Mouse (Mus musculus) hindbrain, postnatal 0 days (tissue): ENCODE results near the gene Slc6a6. TPM values are rescaled to one million over a fixed set of nuclear protein-coding genes. Genes with fewer than 3 reads are reported as not detected.

Source experiments
- ATAC-seq: fragments of 200-750 bp; cut with Nextera tagmentation; 2 replicates; pipeline ENCODE4 v1.8.0; 2017; ENCODE audit warnings: mild to moderate bottlenecking, moderate TSS enrichment, moderate library complexity
- DNase-seq: peaks from one replicate; pipeline ENCODE4 v3.0.0-alpha.2; 2015; ENCODE audit warnings: low spot score
- H3K27ac ChIP-seq: fragments of 300-500 bp; sonication (generic); 2 replicates; pipeline ENCODE4 v1.5.1; 2014; ENCODE audit warnings: mild to moderate bottlenecking
- H3K27me3 ChIP-seq: fragments of 300-500 bp; sonication (generic); 2 replicates; pipeline ENCODE4 v1.6.1; 2014; ENCODE audit warnings: low read length, mixed read lengths; ENCODE audit not compliant: insufficient read depth
- H3K36me3 ChIP-seq: fragments of 300-500 bp; sonication (generic); 2 replicates; pipeline ENCODE4 v1.6.1; 2014; ENCODE audit warnings: low read length, mixed read lengths; ENCODE audit not compliant: insufficient read depth
- H3K4me1 ChIP-seq: fragments of 300-500 bp; sonication (generic); 2 replicates; pipeline ENCODE4 v1.6.1; 2014; ENCODE audit warnings: antibody characterized with exemption, low read length, mixed read lengths; ENCODE audit not compliant: insufficient read depth
- H3K4me2 ChIP-seq: fragments of 300-500 bp; sonication (generic); 2 replicates; pipeline ENCODE4 v1.6.1; 2014; ENCODE audit warnings: low read depth, mild to moderate bottlenecking, low read length, moderate library complexity, mixed read lengths
- H3K4me3 ChIP-seq: fragments of 300-500 bp; sonication (generic); 2 replicates; pipeline ENCODE4 v1.5.1; 2014; ENCODE audit warnings: low read length
- H3K9ac ChIP-seq: fragments of 300-500 bp; sonication (generic); replicated peaks from 2 replicates; pipeline ENCODE4 v1.6.1; 2014; ENCODE audit warnings: mild to moderate bottlenecking, low read length, moderate library complexity, mixed read lengths
- H3K9me3 ChIP-seq: fragments of 300-500 bp; sonication (generic); 2 replicates; pipeline ENCODE4 v1.6.1; 2016; ENCODE audit warnings: low read length, mixed read lengths
- CTCF ChIP-seq: IDR thresholded peaks from 2 replicates; pipeline ENCODE4 v1.5.1; 2016; ENCODE audit warnings: antibody characterized with exemption, control low read depth, low read depth
- WGBS: fragments of 180-500 bp; shearing (Covaris S2); extraction: QIAGEN DNeasy Blood & Tissue Kit; methylation state at CpG from one replicate; pipeline ENCODE4 v1.1.7; 2014; 5-methylcytosine and 5-hydroxymethylcytosine counted together
- polyA plus RNA-seq: library from polyadenylated mRNA; unstranded; fragments of >200 nt; fragmentation: Nextera tagmentation; extraction: Ambion mirVana; gene quantifications from 2 replicates; pipeline ENCODE4 v1.2.1, GENCODE M21; 2015
- total RNA-seq: library from RNA; depleted of rRNA; stranded (reverse); fragments of >200 nt; gene quantifications from 2 replicates; pipeline ENCODE4 v1.2.3, GENCODE M21; 2014; rRNA removed

Slc6a6 gene
- total and polyA plus RNA-seq, 2 experiments from 2014 or later, result 78.2 to 119 TPM

DNA sequence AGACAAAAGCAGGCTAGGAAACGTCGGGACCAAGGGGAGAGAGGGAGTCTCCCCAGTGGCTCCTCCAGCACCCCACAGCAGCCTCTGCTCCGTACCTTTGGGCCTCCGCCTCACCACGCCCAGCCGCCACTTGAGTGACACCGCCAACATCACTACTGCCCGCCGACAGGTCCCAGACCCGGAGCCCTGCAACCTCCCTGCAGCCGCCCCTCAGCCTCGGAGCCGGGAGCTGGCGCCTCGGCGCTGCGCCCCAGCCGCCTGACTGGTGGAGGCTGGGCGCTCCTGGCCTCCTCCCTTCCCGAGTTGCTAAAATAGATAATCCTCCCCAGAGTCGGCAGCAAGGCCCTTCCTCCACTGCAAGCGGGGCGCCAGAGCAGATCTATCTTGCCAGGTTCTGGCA, 123.3 kb downstream of the Slc6a6 start:
- Histone ChIP-seq H3K4me1 (peaks cover 12% of the 10 kb centered on the region), H3K27ac (no peak overlapping the region), H3K36me3 (no peaks in the 10 kb centered on the region), H3K4me3 (peak overlapping the region; percentile 34), H3K4me2 (peak overlapping the region; percentile 55), H3K9me3 (no peaks in the 10 kb centered on the region), H3K27me3 (no peaks in the 10 kb centered on the region), H3K9ac (peak overlapping the region; percentile 49)
- ATAC-seq, result no peak; the same call in 1 of the 2 replicates
- 6% methylated on average over 21 of the region's 23 CpGs for WGBS
- no peak for DNase-seq
- no peak for TF ChIP-seq CTCF

DNA sequence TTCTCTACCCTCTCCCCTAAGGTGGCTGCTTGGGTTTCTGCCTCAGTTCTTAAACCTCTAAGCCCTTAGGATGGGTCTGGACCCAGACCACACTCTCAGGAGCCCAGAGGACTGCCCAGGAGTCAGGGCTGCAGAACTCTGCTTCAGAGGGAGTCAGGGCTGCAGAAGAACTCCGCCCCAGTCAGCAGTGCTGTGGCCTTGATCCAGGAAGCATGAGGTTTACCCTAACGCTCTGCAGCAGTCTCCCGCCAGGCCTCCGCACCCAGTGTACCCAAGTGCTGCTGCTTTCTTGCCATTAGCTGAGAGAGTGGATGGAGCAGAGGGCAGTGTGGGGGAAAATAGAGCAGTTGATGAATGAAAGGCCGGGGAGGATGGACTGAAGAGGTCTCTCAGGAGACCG, 124.2 kb downstream of the Slc6a6 start:
- H3K27me3 ChIP-seq, result no peaks in the 10 kb centered on the region
- DNase-seq (no peak), ATAC-seq (no peak)
- no peaks in the 10 kb centered on the region for H3K36me3 ChIP-seq
- H3K4me2 ChIP-seq, result no peak overlapping the region
- 48% methylated on average over 6 of the region's 6 CpGs for WGBS
- H3K27ac ChIP-seq, result no peak overlapping the region
- no peak overlapping the region for H3K4me3 ChIP-seq
- no peak overlapping the region for H3K9ac ChIP-seq
- H3K9me3 ChIP-seq, result no peaks in the 10 kb centered on the region
- peaks cover 12% of the 10 kb centered on the region for H3K4me1 ChIP-seq
- no peak for TF ChIP-seq CTCF

Other genes starting within 250 kb of the Slc6a6 start
- 15.0 and 17.3 TPM in 2 replicates for gene Chchd4, start 210.5 kb upstream of the Slc6a6 start, total RNA-seq
- 31.1 and 32.1 TPM in 2 replicates for gene Chchd4, start 210.5 kb upstream of the Slc6a6 start, polyA plus RNA-seq
- gene Tmem43, start 210.3 kb upstream of the Slc6a6 start, total RNA-seq, result 72.7 and 79.5 TPM in 2 replicates
- 47.8 and 49.1 TPM in 2 replicates for gene Tmem43, start 210.3 kb upstream of the Slc6a6 start, polyA plus RNA-seq
- gene Xpc, start 168.2 kb upstream of the Slc6a6 start, total RNA-seq, result 10.8 and 15.9 TPM in 2 replicates
- 11.9 and 14.5 TPM in 2 replicates for gene Xpc, start 168.2 kb upstream of the Slc6a6 start, polyA plus RNA-seq
- gene Lsm3, start 168.1 kb upstream of the Slc6a6 start, total RNA-seq, result 38.0 and 40.9 TPM in 2 replicates
- gene Lsm3, start 168.1 kb upstream of the Slc6a6 start, polyA plus RNA-seq, result 179 and 184 TPM in 2 replicates
- 14.6 and 19.2 TPM in 2 replicates for gene Grip2, start 143.2 kb downstream of the Slc6a6 start, total RNA-seq
- 5.2 and 5.3 TPM in 2 replicates for gene Grip2, start 143.2 kb downstream of the Slc6a6 start, polyA plus RNA-seq
- 12.8 and 15.1 TPM in 2 replicates for gene Ccdc174, start 194.0 kb downstream of the Slc6a6 start, total RNA-seq
- 36.3 and 43.4 TPM in 2 replicates for gene Ccdc174, start 194.0 kb downstream of the Slc6a6 start, polyA plus RNA-seq
- 2.2 and 3.2 TPM in 2 replicates for gene 4930590J08Rik, start 218.8 kb downstream of the Slc6a6 start, total RNA-seq
- gene 4930590J08Rik, start 218.8 kb downstream of the Slc6a6 start, polyA plus RNA-seq, result 0.63 and 0.64 TPM in 2 replicates